Mouse (Mus musculus) stomach, postnatal 0 days (tissue): ENCODE data around the gene Slc52a3. TPM values are rescaled to one million over a fixed set of nuclear protein-coding genes. Genes with fewer than 3 reads are reported as not detected.

ENCODE experiments used
- ATAC-seq: fragments of 200-750 bp; cut with Nextera tagmentation; 2 replicates; pipeline ENCODE4 v1.8.0; 2017; ENCODE audit not compliant: low FRiP score, low TSS enrichment
- DNase-seq: peaks from one replicate; pipeline ENCODE4 v3.0.0-alpha.2; 2016; ENCODE audit warnings: low spot score
- H3K27ac ChIP-seq: fragments of 300-500 bp; sonication (generic); replicated peaks from 2 replicates; pipeline ENCODE4 v1.5.1; 2014; ENCODE audit warnings: mild to moderate bottlenecking, control low read depth
- H3K27me3 ChIP-seq: fragments of 300-500 bp; sonication (generic); 2 replicates; pipeline ENCODE4 v1.6.1; 2014; ENCODE audit warnings: low read length; ENCODE audit not compliant: control insufficient read depth, insufficient read depth
- H3K36me3 ChIP-seq: fragments of 300-500 bp; sonication (generic); 2 replicates; pipeline ENCODE4 v1.6.1; 2014; ENCODE audit warnings: low read length, mixed read lengths; ENCODE audit not compliant: control insufficient read depth, insufficient read depth
- H3K4me1 ChIP-seq: fragments of 300-500 bp; sonication (generic); replicated peaks from 2 replicates; pipeline ENCODE4 v1.6.1; 2014; ENCODE audit warnings: antibody characterized with exemption; ENCODE audit not compliant: control insufficient read depth, insufficient read depth
- H3K4me2 ChIP-seq: fragments of 300-500 bp; sonication (generic); replicated peaks from 2 replicates; pipeline ENCODE4 v1.6.1; 2014; ENCODE audit warnings: low read depth, mild to moderate bottlenecking, control low read depth, moderate library complexity
- H3K4me3 ChIP-seq: fragments of 300-500 bp; sonication (generic); 2 replicates; pipeline ENCODE4 v1.5.1; 2014; ENCODE audit warnings: low read depth, low read length, control low read depth
- H3K9ac ChIP-seq: fragments of 300-500 bp; sonication (generic); 2 replicates; pipeline ENCODE4 v1.6.1; 2014; ENCODE audit warnings: mild to moderate bottlenecking, low read length, control low read depth, mixed read lengths
- H3K9me3 ChIP-seq: fragments of 300-500 bp; sonication (generic); 2 replicates; pipeline ENCODE4 v1.6.1; 2016; ENCODE audit warnings: low read length; ENCODE audit not compliant: control insufficient read depth
- CTCF ChIP-seq: IDR thresholded peaks from 2 replicates; pipeline ENCODE4 v1.5.1; 2016; ENCODE audit warnings: antibody characterized with exemption, low read depth, mild to moderate bottlenecking, moderate library complexity
- EP300 ChIP-seq: optimal IDR thresholded peaks from 2 replicates; pipeline ENCODE3; 2016; ENCODE audit warnings: antibody characterized with exemption
- WGBS: fragments of 180-500 bp; shearing (Covaris S2); extraction: QIAGEN DNeasy Blood & Tissue Kit; methylation state at CpG from one replicate; pipeline ENCODE4 v1.1.7; 2014; 5-methylcytosine and 5-hydroxymethylcytosine counted together
- polyA plus RNA-seq: library from polyadenylated mRNA; unstranded; fragments of >200 nt; fragmentation: Nextera tagmentation; extraction: Ambion mirVana; gene quantifications from 2 replicates; pipeline ENCODE4 v1.2.1, GENCODE M21; 2015

Gene Slc52a3
- polyA plus RNA-seq, 1 experiment from 2014 or later: 22.2 TPM

GRCm38 (mm10) chr2:151956500-151957137 is 39.7 kb upstream of the Slc52a3 start:
- H3K27ac ChIP-seq: no peak overlapping the region
- 59% methylated on average over 4 of the region's 4 CpGs for WGBS
- H3K9me3 ChIP-seq: no peaks in the 10 kb centered on the region
- no peaks in the 10 kb centered on the region for H3K4me1 ChIP-seq
- TF ChIP-seq CTCF (no peak), EP300 (no peak)
- no peaks in the 10 kb centered on the region for H3K27me3 ChIP-seq
- H3K9ac ChIP-seq: no peak overlapping the region
- no peak for DNase-seq
- no peak overlapping the region for H3K4me2 ChIP-seq
- H3K36me3 ChIP-seq: no peaks in the 10 kb centered on the region
- ATAC-seq: no peak
- no peak overlapping the region for H3K4me3 ChIP-seq

DNA sequence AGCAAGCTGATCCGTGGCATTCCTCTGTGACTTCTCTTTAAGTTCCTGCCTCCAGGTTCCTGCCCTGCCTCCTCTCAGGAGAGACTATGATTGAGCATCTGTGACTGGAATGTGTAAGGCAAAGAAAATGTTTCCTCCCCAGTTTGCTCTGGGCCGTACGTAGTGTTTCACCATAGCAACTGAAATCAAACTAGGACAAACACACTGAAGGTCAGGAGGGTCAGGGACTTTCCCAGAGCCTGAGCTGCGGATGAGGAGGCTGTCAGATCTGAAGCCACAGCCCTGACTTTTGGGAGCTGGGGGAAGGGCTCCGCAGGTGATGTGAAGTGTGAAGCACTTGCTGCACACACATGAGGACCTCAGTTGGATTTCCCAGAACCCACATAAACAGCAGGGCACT is 37.0 kb upstream of the Slc52a3 start:
- Histone ChIP-seq H3K27ac (peak overlapping the region; percentile 45; the same call in 1 of the 2 replicates), H3K4me3 (no peak overlapping the region), H3K4me1 (peaks cover 2% of the 10 kb centered on the region; the same call in 1 of the 2 replicates), H3K9ac (no peak overlapping the region), H3K27me3 (no peaks in the 10 kb centered on the region), H3K4me2 (no peak overlapping the region), H3K36me3 (no peaks in the 10 kb centered on the region), H3K9me3 (no peaks in the 10 kb centered on the region)
- ATAC-seq (peak; percentile 65), DNase-seq (peak; percentile 55)
- WGBS: 27% methylated on average over 5 of the region's 5 CpGs
- TF ChIP-seq CTCF (no peak), EP300 (no peak)

DNA sequence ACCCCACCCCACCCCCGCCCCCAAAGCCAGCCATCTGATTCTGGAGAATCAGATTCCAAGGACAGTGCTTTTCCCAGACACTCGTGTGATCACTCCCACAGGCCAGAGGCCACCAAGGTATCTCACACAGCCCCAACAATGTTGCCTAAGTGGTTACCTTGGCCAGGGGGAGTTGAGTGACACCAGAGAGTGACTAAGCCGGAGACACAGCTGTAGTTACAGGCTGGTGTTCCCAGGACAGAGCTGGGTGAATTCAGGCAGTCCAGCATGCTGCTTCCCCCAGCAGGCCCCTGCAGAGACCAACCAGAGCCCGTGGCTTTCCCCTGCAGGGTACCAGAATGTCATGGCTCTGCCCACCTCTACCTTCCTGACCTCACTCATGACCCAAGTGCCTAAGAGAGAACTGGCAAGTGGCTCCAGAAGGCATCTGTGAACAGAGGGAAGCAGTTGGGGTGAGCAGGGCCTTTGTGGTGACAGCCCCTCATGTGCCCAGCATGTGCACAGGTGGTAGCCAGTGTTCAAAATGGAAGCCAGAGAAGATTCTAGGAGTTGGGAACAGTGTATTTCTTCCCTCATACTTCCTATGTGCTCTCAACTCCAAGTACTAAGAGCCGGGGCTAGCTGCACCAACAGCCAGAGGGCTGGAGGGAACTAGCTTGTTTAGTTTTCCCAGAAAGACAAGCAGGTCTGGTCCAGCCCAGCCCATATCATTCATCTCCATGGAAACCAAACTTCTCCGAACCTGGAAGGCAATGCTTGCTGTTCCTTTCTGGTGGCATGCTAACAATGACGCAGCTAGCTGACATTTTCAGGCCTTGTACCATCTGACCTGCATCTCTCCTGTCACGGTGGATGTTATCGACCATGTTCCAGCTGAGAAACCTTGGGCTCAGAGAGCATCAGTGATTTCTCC is 34.8 kb upstream of the Slc52a3 start:
- H3K36me3 ChIP-seq: no peaks in the 10 kb centered on the region
- 44% methylated on average over 9 of the region's 9 CpGs for WGBS
- ATAC-seq: no peak

DNA sequence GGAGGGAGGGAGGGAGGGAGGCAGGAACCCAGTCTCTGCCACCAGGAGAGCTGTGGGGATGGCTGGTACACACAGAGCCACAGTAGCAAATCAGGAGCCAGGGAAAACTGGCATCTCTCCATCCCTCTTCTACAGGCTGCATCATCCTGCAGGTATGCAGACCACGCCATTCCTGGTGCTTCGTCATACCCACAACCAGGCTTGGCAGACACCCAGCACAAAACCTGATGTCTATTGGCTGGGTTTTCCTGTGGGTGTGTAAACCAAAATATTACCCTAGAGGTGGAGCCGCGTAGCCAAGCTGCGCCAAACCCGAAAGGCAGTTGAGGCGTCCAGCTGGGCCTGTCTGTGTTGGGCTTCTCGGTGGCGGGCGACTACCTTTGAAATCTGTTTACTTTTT is 33.8 kb upstream of the Slc52a3 start:
- Histone ChIP-seq H3K4me2 (0 out of 2 replicates have a peak overlapping the region, but pooled peaks have one; percentile 12), H3K4me3 (no peak overlapping the region), H3K27me3 (no peaks in the 10 kb centered on the region), H3K9me3 (no peaks in the 10 kb centered on the region), H3K4me1 (peaks cover 2% of the 10 kb centered on the region; the same call in 1 of the 2 replicates), H3K36me3 (no peaks in the 10 kb centered on the region), H3K9ac (no peak overlapping the region), H3K27ac (no peak overlapping the region; the same call in 1 of the 2 replicates)
- 30% methylated on average over 10 of the region's 10 CpGs for WGBS
- ATAC-seq (peak; percentile 88), DNase-seq (peak; percentile 81)
- no peak for TF ChIP-seq EP300
- no peak for TF ChIP-seq CTCF

More for the DNA sequence above, 34.8 kb upstream of the Slc52a3 start:
- Histone ChIP-seq H3K27ac (peak overlapping the region; percentile 71), H3K9me3 (no peaks in the 10 kb centered on the region), H3K9ac (no peak overlapping the region), H3K4me1 (peaks cover 2% of the 10 kb centered on the region; the same call in 1 of the 2 replicates), H3K4me3 (no peak overlapping the region), H3K27me3 (no peaks in the 10 kb centered on the region), H3K4me2 (no peak overlapping the region)
- peak; percentile 29 for DNase-seq
- TF ChIP-seq EP300 (no peak), CTCF (no peak)

DNA sequence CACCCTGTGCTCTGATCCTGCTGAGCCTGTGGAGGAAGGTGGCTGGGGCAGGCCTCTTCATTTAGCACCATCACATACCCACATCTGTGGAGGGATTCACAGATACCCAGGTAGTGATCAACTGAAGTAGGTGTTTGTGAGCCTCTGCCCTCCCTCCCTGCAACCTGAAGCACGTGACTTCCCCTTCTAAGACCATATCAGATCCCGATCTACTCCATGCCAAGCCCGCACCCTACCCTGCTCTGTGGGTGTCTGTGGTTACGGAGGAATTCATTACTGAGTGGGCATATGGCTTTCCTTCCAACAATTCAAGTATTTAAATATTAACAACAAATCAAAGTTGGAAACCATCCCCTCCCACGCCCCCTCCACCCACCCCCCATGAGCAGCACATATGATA is 33.0 kb upstream of the Slc52a3 start:
- Histone ChIP-seq H3K27me3 (no peaks in the 10 kb centered on the region), H3K4me2 (no peak overlapping the region), H3K9me3 (no peaks in the 10 kb centered on the region), H3K4me1 (peaks cover 2% of the 10 kb centered on the region; the same call in 1 of the 2 replicates), H3K36me3 (peaks cover under 1% of the 10 kb centered on the region; the same call in 1 of the 2 replicates), H3K4me3 (no peak overlapping the region), H3K27ac (no peak overlapping the region; the same call in 1 of the 2 replicates), H3K9ac (no peak overlapping the region)
- DNase-seq: no peak
- no peak for ATAC-seq
- TF ChIP-seq EP300: no peak
- TF ChIP-seq CTCF: no peak
- 69% methylated on average over 5 of the region's 5 CpGs for WGBS
